19 mouse cellular contexts compared by ENCODE assay signal in the genomic region with DNA sequence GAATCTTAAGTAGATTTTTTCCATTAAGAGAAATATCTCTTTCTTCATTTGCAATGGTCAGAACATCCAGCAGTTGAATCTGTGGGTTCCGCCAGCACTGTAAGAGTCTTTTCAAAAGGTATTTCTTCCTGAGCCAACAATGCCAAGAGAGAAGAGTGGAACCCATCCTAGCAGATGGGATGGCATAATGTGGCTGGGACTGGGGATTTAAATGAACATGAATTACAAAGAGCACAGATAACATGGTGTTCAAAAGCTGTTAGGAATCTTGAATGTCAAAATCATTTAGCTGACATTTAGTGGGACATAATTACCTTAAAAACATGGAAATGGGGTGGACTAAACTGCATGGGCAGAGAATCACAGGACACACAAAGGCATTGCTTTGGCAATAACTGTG. TPM values are rescaled to one million over a fixed set of nuclear protein-coding genes. Genes with fewer than 3 reads are reported as not detected.
"Had no signal": no experiment of that assay in that cellular context is flagged by ENCODE, and none has a peak within 500 bp of the region (broad histone marks: within the 10 kb centered on the region; RNA-seq: fewer than 3 reads in every experiment).

No protein-coding gene starts in this region.

- ATAC-seq: intestine, embryonic 16.5 days had no signal

- H3K4me3 ChIP-seq: limb, embryonic 12.5 days; myocyte; stomach, embryonic 15.5 days had no signal

- H3K27ac ChIP-seq: limb, embryonic 12.5 days; liver, embryonic 14.5 days; stomach, embryonic 15.5 days had no signal

- H3K27me3 ChIP-seq: limb, embryonic 12.5 days; stomach, embryonic 15.5 days had no signal

- H3K9me3 ChIP-seq: limb, embryonic 12.5 days; stomach, embryonic 15.5 days had no signal

- H3K4me2 ChIP-seq: limb, embryonic 12.5 days; stomach, embryonic 15.5 days had no signal

- H3K4me1 ChIP-seq: limb, embryonic 12.5 days; stomach, embryonic 15.5 days had no signal

- H3K36me3 ChIP-seq: limb, embryonic 12.5 days; stomach, embryonic 15.5 days had no signal

- DNase-seq: kidney, adult 2 months; kidney, postnatal 25 days; liver; lung, adult 18-20 months; retina, postnatal 1 day; right cerebral cortex, postnatal 14 days; thymus, adult 2 months; thymus, postnatal 25 days had no signal

- H3K9ac ChIP-seq: limb, embryonic 12.5 days; liver, embryonic 14.5 days; stomach, embryonic 15.5 days had no signal

RNA-seq across cellular contexts. Expression of a gene that starts 45.6 kb away (rescaled TPM):
- total RNA-seq: left cerebral cortex, postnatal 36 days; megakaryocyte-erythroid progenitor cell, adult 5-6 weeks had no signal
- polyA plus RNA-seq: intestine, embryonic 16.5 days; kidney, adult 2 months; kidney, embryonic 16.5 days; liver, embryonic 14.5 days; lung, embryonic 16.5 days; myocyte; neural tube, embryonic 11.5 days; stomach, embryonic 15.5 days; testis, adult 2 months had no signal
